Mouse (Mus musculus) spleen, adult 12 weeks (tissue): ENCODE measurements at regions not wholly inside any gene's neighbourhood (a gene's known extent, or its start where the extent isn't known, plus 50 kb on each side); places are given as distances from the start of the nearest gene placed in this dataset.

Source experiments
- DNase-seq: peaks from one replicate; pipeline ENCODE4 v3.0.0; 2022; ENCODE audit warnings: low spot score

- no peak for DNase-seq
Measured at GRCm38 (mm10) chr6:117422846-117423573, 254.7 kb downstream of the Cxcl12 start.

- no peak for DNase-seq
Measured at GRCm38 (mm10) chr6:117426363-117426762, 258.0 kb downstream of the Cxcl12 start.

- DNase-seq: no peak
Measured at GRCm38 (mm10) chr6:117427351-117428142, 259.2 kb downstream of the Cxcl12 start.

- DNase-seq: no peak
Measured at GRCm38 (mm10) chr6:117428441-117428840, 260.1 kb downstream of the Cxcl12 start.

- peak; percentile 42 for DNase-seq
Measured at GRCm38 (mm10) chr6:117430876-117431781, 262.8 kb downstream of the Cxcl12 start.

GRCm38 (mm10) chr6:117436851-117437250 lies 268.5 kb downstream of the Cxcl12 start:
- DNase-seq: no peak

GRCm38 (mm10) chr6:117437411-117438101 lies 269.2 kb downstream of the Cxcl12 start:
- no peak for DNase-seq

GRCm38 (mm10) chr6:117448652-117449051 lies 280.3 kb downstream of the Cxcl12 start:
- DNase-seq: no peak

- DNase-seq: no peak
Measured at GRCm38 (mm10) chr6:117451001-117451400, 282.7 kb downstream of the Cxcl12 start.

GRCm38 (mm10) chr6:117460193-117460592 lies 291.9 kb downstream of the Cxcl12 start:
- DNase-seq: no peak

- DNase-seq: no peak
Measured at GRCm38 (mm10) chr6:117465165-117465564, 296.8 kb downstream of the Cxcl12 start.

GRCm38 (mm10) chr6:117465606-117466174 lies 297.4 kb downstream of the Cxcl12 start:
- no peak for DNase-seq

- DNase-seq: no peak
Measured at GRCm38 (mm10) chr6:117479376-117479775, 311.0 kb downstream of the Cxcl12 start.

- no peak for DNase-seq
Measured at GRCm38 (mm10) chr6:117480396-117480795, 312.1 kb downstream of the Cxcl12 start.

GRCm38 (mm10) chr6:117489161-117489560 lies 320.8 kb downstream of the Cxcl12 start:
- DNase-seq: no peak

GRCm38 (mm10) chr6:117489761-117490396 lies 321.5 kb downstream of the Cxcl12 start:
- DNase-seq: no peak

GRCm38 (mm10) chr6:117494971-117495370 lies 326.6 kb downstream of the Cxcl12 start:
- DNase-seq: no peak

- no peak for DNase-seq
Measured at GRCm38 (mm10) chr6:117497337-117497736, 329.0 kb downstream of the Cxcl12 start.

GRCm38 (mm10) chr6:117497904-117498303 lies 329.6 kb downstream of the Cxcl12 start:
- DNase-seq: no peak

- no peak for DNase-seq
Measured at GRCm38 (mm10) chr6:117502346-117502745, 334.0 kb downstream of the Cxcl12 start.

- DNase-seq: no peak
Measured at GRCm38 (mm10) chr6:117504771-117505170, 336.2 kb upstream of the Zfp637 start.
